Mouse (Mus musculus) heart, postnatal 36 days (tissue): Measurements from ENCODE around the gene Ercc1. TPM values are rescaled to one million over a fixed set of nuclear protein-coding genes. Genes with fewer than 3 reads are reported as not detected.

ENCODE experiments used
- DNase-seq, 2 experiments: peaks; one replicate each; pipeline ENCODE4 v3.0.0; 2021 to 2022
- intact Hi-C: fragments of 180-260 bp; cut with DNase I; formaldehyde crosslinking; loops from one replicate; pipeline ENCODE4 v1.15.1; 2025
- total RNA-seq, 2 experiments: library from RNA; stranded (reverse); gene quantifications; 2 replicates each; pipeline ENCODE4 v1.2.3; 2021

Gene Ercc1
- 10 to 100 TPM; 43.4 to 48.0 TPM for total RNA-seq

- intact Hi-C loops = loop anchor here (5.0 kb wide), 1 partner anchor 167 kb away; the partner anchor contains the start of gene Eml2
- peak; percentile 42 to 44 for DNase-seq
These were observed at the start of gene Ercc1 for GRCm38 (mm10) chr7:19344237-19344847. Gene Ercc1, plus strand, starts transcription at chr7:19344778.

GRCm38 (mm10) chr7:19295503-19296185 is 48.9 kb upstream of the Ercc1 start:
- peak; percentile 96 to 99 for DNase-seq
- intact Hi-C loops = loop anchor here (5.0 kb wide), 2 partner anchors 118 to 138 kb away; partner anchors contain the start of gene Eml2

GRCm38 (mm10) chr7:19297034-19297433 is 47.5 kb upstream of the Ercc1 start:
- intact Hi-C loops = loop anchor here (5.0 kb wide), 2 partner anchors 120 to 140 kb away; partner anchors contain the start of gene Eml2
- DNase-seq = no peak

GRCm38 (mm10) chr7:19297794-19298193 is 46.8 kb upstream of the Ercc1 start:
- DNase-seq = no peak
- intact Hi-C loops = loop anchor here (5.0 kb wide), 2 partner anchors 120 to 140 kb away; partner anchors contain the start of gene Eml2

- intact Hi-C loops = loop anchor here (5.0 kb wide), 2 partner anchors 122 to 142 kb away; partner anchors contain the start of gene Eml2
- DNase-seq = peak in 1 of 2 experiments; percentile 45
These were observed 45.4 kb upstream of the Ercc1 start for GRCm38 (mm10) chr7:19299194-19299593.

GRCm38 (mm10) chr7:19300501-19301421 is 43.8 kb upstream of the Ercc1 start:
- DNase-seq = peak; percentile 85 to 86
- intact Hi-C loops = loop anchor here (1.0 to 2.0 kb wide), 2 partner anchors 43 to 64 kb away; no protein-coding TSS in a partner anchor

GRCm38 (mm10) chr7:19301461-19302263 is 42.9 kb upstream of the Ercc1 start:
- intact Hi-C loops = loop anchor here (2.0 kb wide), 1 partner anchor 63 kb away; no protein-coding TSS in a partner anchor
- DNase-seq = no peak

- DNase-seq = no peak
- intact Hi-C loops = no loop called here
These were observed 42.1 kb upstream of the Ercc1 start for GRCm38 (mm10) chr7:19302264-19303045.

GRCm38 (mm10) chr7:19303046-19303305 is 41.6 kb upstream of the Ercc1 start:
- no peak for DNase-seq
- intact Hi-C loops = no loop called here

- peak; percentile 84 to 86 for DNase-seq
- intact Hi-C loops = no loop called here
These were observed 40.8 kb upstream of the Ercc1 start for GRCm38 (mm10) chr7:19303770-19304169.

- DNase-seq = no peak
- intact Hi-C loops = no loop called here
These were observed 39.8 kb upstream of the Ercc1 start for GRCm38 (mm10) chr7:19304501-19305412.

GRCm38 (mm10) chr7:19305413-19305735 is 39.2 kb upstream of the Ercc1 start:
- intact Hi-C loops = no loop called here
- no peak for DNase-seq

GRCm38 (mm10) chr7:19305796-19306765 is 38.5 kb upstream of the Ercc1 start:
- DNase-seq = no peak
- intact Hi-C loops = no loop called here

- intact Hi-C loops = no loop called here
- no peak for DNase-seq
These were observed 37.5 kb upstream of the Ercc1 start for GRCm38 (mm10) chr7:19306819-19307738.

GRCm38 (mm10) chr7:19307739-19308453 is 36.7 kb upstream of the Ercc1 start:
- peak in 1 of 2 experiments; percentile 75 for DNase-seq
- intact Hi-C loops = no loop called here
